Mouse (Mus musculus) megakaryocyte, embryonic 14.5 days (primary cell): ENCODE results near the gene Mras.

Experiments used
- FLI1 ChIP-seq: IDR thresholded peaks from 2 replicates; pipeline ENCODE4 v1.6.1; 2012; ENCODE audit warnings: low read length, inconsistent platforms, mixed read lengths
- GATA1 ChIP-seq: IDR thresholded peaks from 3 replicates; pipeline ENCODE4 v1.6.1; 2012; ENCODE audit warnings: mixed read lengths, low read length, inconsistent platforms, borderline replicate concordance

- TF ChIP-seq GATA1 (no peak), FLI1 (no peak)
Measured at GRCm38 (mm10) chr9:99436182-99437030, 775 bp downstream of the Mras start.
